Mouse (Mus musculus): ENCODE data around the gene Kncn.

Gene Kncn

GRCm38 (mm10) chr4:115936646-115937045, 52.4 kb downstream of the Kncn start:
- no peak for DNase-seq (ENCODE audit: low read depth, low spot score)

- no peak for DNase-seq (ENCODE audit: low read depth, low spot score)
These were observed 53.1 kb downstream of the Kncn start for GRCm38 (mm10) chr4:115937061-115937976.

GRCm38 (mm10) chr4:115938276-115939160, 54.3 kb downstream of the Kncn start:
- DNase-seq (ENCODE audit: low read depth, low spot score) = no peak
